Mouse (Mus musculus): ENCODE measurements around the gene Slc16a7.

- TF ChIP-seq CTCF (IDR thresholded peaks at IDR 0.05; ENCODE audit: low read depth) (no peak), EP300 (optimal IDR thresholded peaks at IDR 0.05) (no peak)
These were observed 16.6 kb downstream of the Slc16a7 start for GRCm38 (mm10) chr10:125372666-125373065.
